Mouse (Mus musculus): ENCODE measurements around the gene Olfr125.

Gene Olfr125

DNA sequence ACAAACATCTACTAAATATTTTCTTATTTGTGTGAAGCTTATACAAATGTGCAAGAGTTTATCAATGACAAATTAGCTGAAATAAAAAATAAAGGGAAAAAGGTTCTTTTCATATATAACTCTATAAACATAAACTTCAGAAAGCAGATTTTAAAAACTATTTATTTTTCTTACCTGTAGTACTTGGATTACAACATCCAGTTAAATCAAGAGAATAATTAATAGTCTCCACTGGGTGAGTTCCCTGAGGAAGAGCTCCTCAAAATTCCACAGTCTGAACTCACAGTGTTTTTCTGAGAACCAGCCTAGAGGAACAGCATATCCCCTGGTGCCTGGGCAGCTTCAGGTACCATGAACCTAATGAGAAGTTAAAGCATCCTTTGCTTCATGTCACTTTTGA lies at the start of gene Olfr125:
Gene Olfr125, plus strand, starts transcription at position 301 of the 400 bp plus-strand sequence.
- DNase-seq, result no peak

DNA sequence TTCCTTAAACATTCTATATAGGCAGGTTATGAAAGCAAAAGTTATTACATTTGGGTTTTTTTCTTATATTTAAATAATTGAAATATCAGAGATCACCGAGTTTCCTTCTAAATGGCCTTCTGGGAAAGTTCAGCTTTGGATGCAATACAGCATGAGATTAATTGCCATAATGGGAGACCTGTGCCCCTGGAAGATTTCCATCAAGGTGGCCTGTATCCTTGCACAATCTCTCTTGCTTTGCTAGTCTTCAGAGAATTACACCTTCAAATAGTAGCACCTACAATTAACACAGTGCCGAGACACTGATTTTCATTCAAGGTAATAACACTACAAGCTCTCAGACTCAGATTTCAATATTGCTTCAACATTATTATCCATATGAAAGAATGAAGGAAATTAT lies 39.5 kb upstream of the Olfr125 start, which contains the start of gene Olfr123:
Gene Olfr123, plus strand, starts transcription at position 301 of the 400 bp plus-strand sequence.
- no peak for DNase-seq

- DNase-seq, result no peak
Observed at GRCm38 (mm10) chr17:37799588-37799987, 33.2 kb upstream of the Olfr125 start, which contains the start of gene Olfr124. Gene Olfr124, plus strand, starts transcription at chr17:37799888.

DNA sequence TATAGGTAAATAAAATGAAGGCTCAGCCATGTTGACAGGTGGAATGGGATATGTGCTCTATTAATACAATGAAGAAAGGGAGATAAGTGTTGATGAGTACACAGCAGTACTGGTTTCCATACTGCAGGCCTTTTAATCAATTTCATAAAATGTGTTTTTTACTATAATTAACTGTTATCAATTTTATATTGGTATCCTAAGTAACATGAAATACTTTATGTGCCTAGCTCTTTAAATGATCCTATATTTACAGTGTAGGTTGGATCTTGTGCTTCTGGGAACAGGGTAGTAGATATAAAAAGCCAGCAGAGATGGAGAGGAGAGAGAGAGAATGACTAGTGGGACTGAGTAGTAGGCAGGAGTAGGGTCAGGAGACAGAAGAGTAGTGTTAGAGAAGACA lies 14.4 kb downstream of the Olfr125 start, which contains the start of gene Olfr126:
Gene Olfr126, plus strand, starts transcription at position 301 of the 400 bp plus-strand sequence.
- no peak for DNase-seq

DNA sequence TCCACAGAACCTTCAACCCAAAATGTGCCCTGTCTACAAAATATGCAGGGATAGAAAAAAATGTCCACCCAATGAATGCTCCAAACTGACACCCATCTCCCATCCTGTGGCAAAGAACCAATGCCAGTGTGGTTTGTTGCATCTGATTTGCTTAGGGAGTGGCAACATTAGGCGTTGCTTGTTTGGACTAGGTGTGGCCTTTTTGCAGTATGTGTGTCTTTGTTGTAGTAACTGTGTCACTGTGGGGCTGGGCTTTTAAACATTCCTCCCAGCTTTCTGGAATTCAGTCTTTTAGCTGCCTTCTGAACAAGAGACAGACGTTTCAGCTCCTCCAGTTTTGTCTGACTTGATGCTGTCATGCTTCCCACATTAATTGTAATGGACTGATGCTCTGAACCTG lies 31.2 kb downstream of the Olfr125 start:
- no peak for DNase-seq

GRCm38 (mm10) chr17:37869676-37870205 lies 37.0 kb downstream of the Olfr125 start:
- no peak for DNase-seq

DNA sequence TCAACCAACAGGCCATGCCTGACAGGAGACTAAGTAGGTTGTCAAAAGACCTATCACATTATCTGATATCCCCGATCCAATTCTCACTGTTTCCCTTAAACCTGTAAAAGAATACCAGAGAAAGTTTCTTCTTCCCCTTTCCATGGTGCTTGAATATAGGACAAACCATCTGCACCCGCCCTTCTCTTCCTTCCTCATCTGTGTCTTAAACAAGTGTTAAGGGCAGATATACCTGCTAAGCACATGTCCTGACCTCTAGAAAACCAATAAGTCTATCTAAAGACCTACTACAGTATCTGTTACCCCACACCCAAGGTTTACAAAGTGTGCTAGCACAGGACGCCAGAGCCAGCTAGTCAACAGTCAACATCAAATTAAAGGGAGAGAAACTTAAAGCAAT lies 41.1 kb downstream of the Olfr125 start:
- DNase-seq, result no peak
